Mouse (Mus musculus) fibroblast of lung, adult 2 months (primary cell): Measurements from ENCODE around the gene Xrcc5.

Source experiments
- DNase-seq: peaks from one replicate; pipeline ENCODE4 v3.0.0-alpha.2; 2011; ENCODE audit warnings: low read depth

Xrcc5 gene

DNA sequence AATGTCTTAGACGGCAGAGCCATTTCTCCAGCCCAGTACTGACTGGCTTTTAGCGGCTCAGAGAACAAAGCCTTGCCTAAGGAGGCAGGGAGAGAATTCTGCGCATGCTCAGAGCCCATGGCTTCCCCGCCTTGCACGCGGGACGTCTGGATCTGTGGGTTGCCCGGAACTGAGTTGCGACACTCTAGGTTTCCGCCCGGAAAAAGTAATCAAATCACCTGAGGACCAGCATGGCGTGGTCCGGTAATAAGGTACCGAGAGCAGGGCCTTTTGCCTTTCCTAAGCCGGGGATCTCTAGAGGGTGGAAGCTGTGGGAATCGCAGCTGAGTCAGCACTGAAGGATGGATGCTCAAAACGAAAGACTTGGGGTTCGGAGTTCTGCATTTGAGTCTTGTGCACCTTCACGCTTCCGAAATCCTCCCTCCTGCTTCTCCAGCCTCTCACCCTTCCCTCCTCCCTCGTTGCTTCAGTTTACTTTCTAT is at the start of gene Xrcc5:
TSS of gene Xrcc5 (plus strand) at position 105 of the 482 bp plus-strand sequence.
- DNase-seq: peak; percentile 89

- DNase-seq: no peak
Observed at GRCm38 (mm10) chr1:72263099-72263498, 44.1 kb upstream of the Xrcc5 start.

DNA sequence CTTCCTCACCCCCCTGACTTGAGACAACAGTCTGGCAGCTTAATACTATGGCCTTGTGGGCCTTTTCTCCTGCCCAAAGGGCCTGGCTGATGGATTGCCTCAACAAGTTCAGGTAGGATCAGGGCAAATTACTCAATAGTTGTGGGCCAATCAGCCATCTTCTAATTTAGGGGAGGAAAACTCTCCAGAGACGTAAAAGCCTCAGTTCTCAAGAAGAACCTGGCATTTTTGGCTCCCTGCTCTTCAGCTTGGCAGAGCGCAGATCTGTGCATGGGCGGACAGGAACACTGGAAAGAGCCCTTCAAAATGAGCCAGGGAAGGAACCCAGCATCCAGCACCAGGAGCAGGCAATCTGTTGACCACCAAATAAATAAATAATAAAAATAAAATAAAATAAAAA is 29.1 kb upstream of the Xrcc5 start:
- no peak for DNase-seq

- no peak for DNase-seq
Observed at GRCm38 (mm10) chr1:72282604-72283003, 24.6 kb upstream of the Xrcc5 start.

DNA sequence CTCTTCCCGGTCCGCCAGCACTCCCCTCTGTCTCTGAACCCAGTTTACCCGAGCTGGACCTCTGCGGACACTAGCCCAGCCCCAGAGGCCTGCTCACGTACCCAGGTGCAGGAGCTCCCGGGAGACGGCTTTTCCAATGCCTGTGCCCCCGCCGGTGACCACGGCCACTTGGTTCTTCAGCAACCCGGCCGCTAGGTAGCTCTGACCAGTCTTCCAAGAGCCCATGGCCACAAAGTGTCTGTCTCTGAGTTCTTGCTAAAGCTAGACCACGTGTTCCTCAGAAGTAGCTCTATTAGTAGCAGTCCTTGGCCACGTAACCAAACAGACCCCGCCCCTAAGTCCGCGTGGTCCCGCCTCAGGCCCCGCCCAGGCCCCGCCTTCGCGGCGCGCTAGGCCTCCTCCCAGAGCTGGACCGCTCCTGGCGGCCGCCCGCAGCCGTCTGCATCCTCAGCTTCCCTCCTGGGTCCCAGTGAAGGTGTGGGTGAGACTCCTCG is 23.2 kb upstream of the Xrcc5 start, which contains the start of the genes Pecr and Tmem169:
TSS of gene Pecr (minus strand) at position 323 of the 494 bp plus-strand sequence.
TSS of gene Tmem169 (plus strand) at position 378 of the 494 bp plus-strand sequence.
- peak; percentile 88 for DNase-seq

DNA sequence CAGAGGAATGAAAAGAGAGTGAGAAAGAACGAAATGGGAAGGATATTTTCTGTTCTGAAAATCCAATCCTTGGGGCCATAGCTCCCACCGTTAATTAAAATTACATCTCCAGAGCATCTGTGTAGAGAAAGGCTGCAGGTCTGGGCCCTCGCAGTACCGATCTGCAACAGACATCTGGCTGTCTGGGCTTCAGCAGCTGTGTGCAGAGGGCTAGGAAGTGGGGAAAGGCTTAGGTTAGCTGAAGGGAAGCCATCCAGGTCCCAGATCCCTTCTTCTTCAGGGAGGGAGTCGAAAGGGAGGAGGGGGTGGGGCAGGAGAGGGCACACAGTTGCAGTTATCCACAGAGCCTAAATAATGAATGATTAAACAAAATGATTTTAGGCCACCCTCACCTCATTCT is 22.7 kb upstream of the Xrcc5 start:
- DNase-seq: no peak

GRCm38 (mm10) chr1:72286904-72287303 is 20.3 kb upstream of the Xrcc5 start:
- DNase-seq: no peak

- DNase-seq: no peak
Observed at GRCm38 (mm10) chr1:72287893-72288292, 19.3 kb upstream of the Xrcc5 start.

DNA sequence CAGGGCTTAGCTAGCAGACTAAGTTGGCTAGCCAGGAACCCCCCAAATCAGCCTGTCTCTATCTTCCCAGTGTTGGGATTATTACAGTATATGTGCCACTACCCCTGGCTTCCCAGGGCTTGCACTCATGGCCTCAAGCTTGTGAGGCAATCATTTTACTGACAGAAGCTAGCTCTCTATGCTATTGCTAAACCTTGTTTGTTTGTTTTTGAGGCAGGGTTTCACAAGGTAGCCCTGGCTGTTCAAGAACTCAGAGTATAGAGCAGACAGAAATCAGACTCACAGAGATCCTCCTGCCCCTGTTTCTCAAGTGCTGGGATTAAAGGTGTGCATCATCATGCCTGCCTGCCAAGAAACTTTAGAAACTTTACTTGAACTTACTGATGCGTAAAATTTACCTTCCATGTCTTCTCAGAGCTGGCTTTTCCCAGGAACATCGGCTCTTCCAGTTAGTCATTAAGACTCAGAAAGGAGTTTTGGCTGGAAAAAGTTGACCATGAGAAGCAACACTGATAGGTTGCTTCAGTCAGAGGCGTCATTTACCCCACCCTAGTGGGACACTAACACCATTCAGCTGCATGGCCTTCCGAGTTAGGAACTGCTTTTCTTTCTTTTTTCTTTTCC is 18.6 kb upstream of the Xrcc5 start:
- DNase-seq: no peak

DNA sequence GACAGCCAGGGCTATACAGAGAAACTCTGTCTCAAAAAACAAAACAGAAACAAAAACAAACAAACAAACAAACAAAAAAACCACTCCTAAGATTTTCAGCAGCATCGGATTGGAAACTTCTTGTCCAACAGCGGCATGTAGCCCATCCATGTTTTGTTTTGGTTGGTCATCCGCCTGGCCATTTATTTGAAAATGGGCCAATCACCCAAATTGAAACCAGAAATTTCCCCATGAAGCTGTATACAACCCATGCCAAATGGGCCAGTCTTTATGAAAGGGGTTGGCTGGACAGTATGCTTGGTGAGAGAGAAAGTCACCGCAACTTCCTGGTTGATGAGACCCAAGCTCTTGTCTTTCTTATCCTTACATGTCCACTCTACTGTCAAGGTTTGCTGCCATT is 16.3 kb upstream of the Xrcc5 start:
- DNase-seq: no peak

- no peak for DNase-seq
Observed at GRCm38 (mm10) chr1:72291421-72291820, 15.8 kb upstream of the Xrcc5 start.

DNA sequence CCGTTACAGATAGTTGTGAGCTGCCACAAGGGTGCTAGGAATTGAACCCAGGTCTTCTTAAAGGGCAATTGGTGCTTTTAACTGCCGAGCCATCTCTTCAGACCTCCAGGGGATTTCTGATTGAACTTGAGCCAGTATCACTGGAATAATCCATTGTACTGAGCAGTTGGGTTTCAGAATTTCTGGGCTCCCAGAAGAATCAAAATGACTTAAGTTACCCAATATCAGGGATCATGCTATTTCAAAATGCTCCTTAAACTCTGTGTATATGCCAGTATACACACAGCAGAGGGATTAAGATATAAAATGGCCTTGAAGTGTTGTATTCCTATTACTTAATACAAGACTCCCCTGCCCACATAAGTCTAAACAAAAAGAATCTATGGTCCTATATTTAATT is 15.3 kb upstream of the Xrcc5 start:
- DNase-seq: no peak

GRCm38 (mm10) chr1:72293869-72294663 is 13.2 kb upstream of the Xrcc5 start:
- no peak for DNase-seq

DNA sequence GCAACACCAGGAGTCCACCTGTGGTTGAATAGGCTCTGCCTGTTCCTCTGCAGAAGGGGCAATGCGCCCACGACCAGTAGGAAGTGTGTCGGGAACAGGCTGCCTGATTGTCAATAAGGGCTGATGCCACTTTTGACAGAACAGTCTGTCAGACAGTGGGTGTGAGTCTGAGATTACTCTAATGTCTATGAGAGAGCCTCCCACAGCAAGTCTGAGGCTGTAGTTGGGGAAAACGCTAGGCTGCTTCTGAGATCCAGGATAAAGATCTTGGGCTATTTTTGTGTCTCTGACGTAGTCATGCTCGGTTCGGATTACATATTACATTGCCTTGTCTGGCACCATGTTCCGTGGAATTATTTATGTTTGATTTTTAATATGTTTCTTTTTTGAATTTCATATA is 11.5 kb upstream of the Xrcc5 start:
- DNase-seq: no peak

GRCm38 (mm10) chr1:72301845-72302244 is 5.4 kb upstream of the Xrcc5 start:
- no peak for DNase-seq

- no peak for DNase-seq
Observed at GRCm38 (mm10) chr1:72306241-72306640, 980 bp upstream of the Xrcc5 start.

DNA sequence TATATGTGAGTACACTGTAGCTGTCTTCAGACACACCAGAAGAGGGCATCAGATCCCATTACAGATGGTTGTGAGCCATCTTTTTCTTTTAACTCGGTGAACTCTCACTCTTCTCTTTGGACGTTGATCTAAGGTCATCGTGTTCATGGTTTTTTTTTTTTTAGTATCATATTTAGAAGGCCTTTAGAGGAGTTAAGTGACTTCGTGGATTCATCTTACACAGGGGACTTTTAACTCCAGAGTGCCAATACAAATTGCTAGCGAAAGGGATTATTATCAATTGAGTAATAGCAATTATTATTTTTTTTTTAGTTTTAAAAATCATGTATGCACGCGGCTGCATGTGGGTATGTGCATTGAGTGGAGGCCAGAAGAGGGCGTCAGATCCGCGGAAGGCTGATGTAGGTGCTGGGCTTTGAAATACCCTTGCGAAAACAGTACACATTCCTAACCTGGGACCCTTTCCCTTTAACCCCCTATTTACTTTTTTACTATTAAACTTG is 491 bp upstream of the Xrcc5 start:
- DNase-seq: no peak

GRCm38 (mm10) chr1:72308919-72309318 is 1.7 kb downstream of the Xrcc5 start:
- DNase-seq: no peak

DNA sequence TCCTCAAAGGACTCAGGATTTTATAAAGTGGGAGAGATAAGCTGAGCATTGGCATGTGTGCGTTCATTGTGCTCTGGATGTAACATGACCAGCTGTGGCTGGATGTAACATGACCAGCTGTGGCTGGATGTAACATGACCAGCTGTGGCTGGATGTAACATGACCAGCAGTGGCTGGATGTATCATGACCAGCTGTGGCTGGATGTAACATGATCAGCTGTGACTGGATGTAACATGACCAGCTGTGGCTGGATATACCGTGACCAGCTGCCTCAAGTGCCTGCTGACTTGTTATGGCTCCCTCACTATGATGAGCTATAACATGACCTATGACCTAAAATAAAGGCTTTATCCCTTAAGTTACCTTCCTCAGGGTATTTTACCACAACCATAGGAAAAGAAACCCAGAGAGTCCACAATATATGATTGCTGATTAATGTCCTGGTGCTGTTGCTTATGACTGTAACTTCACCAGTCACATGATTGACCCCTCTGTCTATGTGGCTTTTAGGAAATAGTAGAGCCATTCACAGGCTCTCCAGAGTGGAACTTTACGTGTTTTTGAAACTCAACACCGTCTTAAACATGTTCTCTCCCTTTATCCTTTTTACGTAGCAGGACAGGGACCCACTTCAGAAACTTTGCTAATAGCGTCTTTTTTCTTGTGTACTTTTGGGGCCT is 2.7 kb downstream of the Xrcc5 start:
- no peak for DNase-seq

DNA sequence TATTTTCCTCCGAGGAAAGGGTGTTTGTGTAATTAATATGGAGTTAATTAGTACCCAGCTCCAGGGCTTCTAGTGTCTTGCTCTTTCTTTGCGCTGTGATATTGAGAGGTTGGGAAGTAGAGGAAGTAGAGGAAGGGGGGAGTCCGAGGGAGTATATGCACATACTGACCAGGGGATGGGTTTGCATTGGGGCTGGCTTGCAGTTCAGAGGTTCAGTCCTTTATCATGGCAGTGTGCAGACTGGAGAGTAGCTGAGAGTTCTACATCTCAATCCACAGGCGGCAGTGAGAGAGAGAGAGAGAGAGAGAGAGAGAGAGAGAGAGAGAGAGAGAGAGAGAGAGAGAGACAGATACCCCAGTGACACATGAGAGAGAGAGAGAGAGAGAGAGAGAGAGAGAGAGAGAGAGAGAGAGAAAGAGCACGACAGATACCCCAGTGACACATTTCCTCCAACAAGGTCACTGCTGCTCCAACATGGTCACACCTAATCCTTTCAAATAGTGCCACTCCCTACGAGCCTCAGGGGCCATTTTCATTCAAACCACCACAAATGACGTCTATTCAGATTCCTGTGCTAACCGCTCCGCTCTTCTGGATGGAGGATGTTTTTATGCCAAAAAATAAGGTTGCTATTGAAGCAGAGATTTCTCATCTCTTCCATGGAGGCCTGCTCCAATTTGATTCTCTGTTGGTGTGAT is 5.6 kb downstream of the Xrcc5 start:
- DNase-seq: no peak

- peak; percentile 18 for DNase-seq
Observed at GRCm38 (mm10) chr1:72313399-72314039, 6.3 kb downstream of the Xrcc5 start.
